Mouse (Mus musculus) C2C12 (cell line): ENCODE measurements at regions not wholly inside any gene's neighbourhood (a gene's known extent, or its start where the extent isn't known, plus 50 kb on each side); places are given as distances from the start of the nearest gene placed in this dataset.

Source experiments
- H3K27me3 ChIP-seq: one replicate; pipeline ENCODE4 v1.6.1; 2011; ENCODE audit not compliant: control insufficient read depth, insufficient read depth, insufficient read length
- H3K36me3 ChIP-seq: one replicate; pipeline ENCODE4 v1.6.1; 2011; ENCODE audit not compliant: control insufficient read depth, insufficient read depth
- H3K4me3 ChIP-seq: one replicate; pipeline ENCODE4 v1.5.1; 2011; ENCODE audit warnings: mild to moderate bottlenecking, control low read depth; ENCODE audit not compliant: poor library complexity, insufficient read depth, severe bottlenecking
- H3K79me2 ChIP-seq: one replicate; pipeline ENCODE4 v1.6.1; 2011; ENCODE audit not compliant: control insufficient read depth, insufficient read depth
- H3K79me3 ChIP-seq: one replicate; pipeline ENCODE4 v1.6.1; 2011; ENCODE audit warnings: low read depth, control low read depth
- H3ac ChIP-seq: one replicate; pipeline ENCODE3; 2011; ENCODE audit warnings: low read depth; ENCODE audit not compliant: control insufficient read depth, insufficient read length
- CEBPB ChIP-seq: IDR thresholded peaks from one replicate; pipeline ENCODE4 v1.6.1; 2011; ENCODE audit warnings: low read depth, mild to moderate bottlenecking, control low read depth, moderate library complexity
- CTCF ChIP-seq: IDR thresholded peaks from one replicate; pipeline ENCODE4 v1.5.1; 2011; ENCODE audit not compliant: control insufficient read depth, insufficient read depth, insufficient read length
- FOSL1 ChIP-seq: IDR thresholded peaks from one replicate; pipeline ENCODE4 v1.8.0; 2011; ENCODE audit warnings: mild to moderate bottlenecking, low read length; ENCODE audit not compliant: poor library complexity, insufficient read depth, severe bottlenecking
- MAX ChIP-seq: IDR thresholded peaks from one replicate; pipeline ENCODE4 v1.6.1; 2011; ENCODE audit warnings: mild to moderate bottlenecking, control low read depth
- MYOD1 ChIP-seq: IDR thresholded peaks from one replicate; pipeline ENCODE4 v1.6.1; 2011; ENCODE audit warnings: low read depth; ENCODE audit not compliant: control insufficient read depth, insufficient read length
- MYOG ChIP-seq: IDR thresholded peaks from one replicate; pipeline ENCODE4 v1.6.1; 2011; ENCODE audit not compliant: control insufficient read depth, insufficient read length; ENCODE audit errors: extremely low read depth
- USF1 ChIP-seq: IDR thresholded peaks from one replicate; pipeline ENCODE4 v1.6.1; 2011; ENCODE audit warnings: low read depth, mild to moderate bottlenecking, control low read depth, moderate library complexity

DNA sequence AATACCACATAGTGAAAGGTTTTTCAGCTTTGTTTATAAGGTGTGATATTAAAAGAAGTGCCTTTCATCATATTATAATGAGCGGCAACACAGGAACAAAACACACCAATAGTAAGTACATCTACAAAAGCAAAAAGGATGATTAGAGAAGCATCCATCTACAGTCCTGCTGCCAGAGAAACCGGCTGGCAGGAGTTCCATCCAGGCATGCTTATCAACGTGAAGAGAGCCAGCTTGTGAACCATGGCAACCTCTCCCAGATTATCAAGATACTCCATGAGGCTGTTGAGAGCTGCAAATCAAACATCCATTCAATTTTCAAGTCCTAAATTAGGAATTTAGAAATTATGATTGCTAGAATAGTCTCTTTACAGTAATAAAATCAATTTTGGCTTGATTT, 590.1 kb downstream of the Kctd12 start:
- Histone ChIP-seq H3K27me3 (no peaks in the 10 kb centered on the region), H3K79me3 (no peaks in the 10 kb centered on the region), H3K36me3 (no peaks in the 10 kb centered on the region), H3ac (no peak overlapping the region), H3K79me2 (no peaks in the 10 kb centered on the region), H3K4me3 (no peak overlapping the region)
- TF ChIP-seq MYOD1: no peak
- TF ChIP-seq CEBPB: no peak
- no peak for TF ChIP-seq CTCF
- TF ChIP-seq MYOG: no peak
- no peak for TF ChIP-seq MAX
- TF ChIP-seq FOSL1: no peak
- TF ChIP-seq USF1: no peak

DNA sequence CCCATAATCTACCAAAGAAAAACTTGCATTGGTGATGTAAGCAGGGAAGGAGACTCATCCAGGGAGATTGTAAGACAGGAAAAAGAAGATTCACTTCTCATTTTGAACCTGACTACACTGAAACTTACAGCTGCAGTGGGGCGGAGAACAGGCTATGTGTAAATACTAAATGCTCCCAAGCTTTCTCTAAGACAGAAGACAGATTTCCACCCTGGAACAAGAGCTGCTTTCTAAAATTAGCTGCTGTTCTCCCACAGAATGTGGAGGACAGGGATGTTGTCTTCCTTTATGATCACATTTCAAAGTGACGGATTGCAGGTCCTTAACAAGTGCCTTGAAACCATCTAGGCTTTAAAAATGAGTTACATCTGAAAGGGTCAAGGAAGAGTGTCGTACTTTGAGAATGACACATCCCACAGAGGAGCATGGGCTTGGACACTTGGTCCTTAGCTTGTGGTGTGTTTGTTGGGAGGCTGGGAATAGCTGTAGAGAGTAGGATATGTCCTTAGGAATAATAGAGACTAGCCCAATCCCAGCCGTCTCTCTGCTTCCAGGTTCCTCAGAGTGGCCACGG, 609.4 kb downstream of the Kctd12 start:
- H3K79me3 ChIP-seq: no peaks in the 10 kb centered on the region
- no peaks in the 10 kb centered on the region for H3K36me3 ChIP-seq
- TF ChIP-seq FOSL1 (no peak), MYOD1 (no peak), CTCF (no peak), MAX (no peak), MYOG (no peak), USF1 (no peak), CEBPB (no peak)
- no peaks in the 10 kb centered on the region for H3K79me2 ChIP-seq
- H3K27me3 ChIP-seq: no peaks in the 10 kb centered on the region
- H3K4me3 ChIP-seq: no peak overlapping the region
- H3ac ChIP-seq: no peak overlapping the region

DNA sequence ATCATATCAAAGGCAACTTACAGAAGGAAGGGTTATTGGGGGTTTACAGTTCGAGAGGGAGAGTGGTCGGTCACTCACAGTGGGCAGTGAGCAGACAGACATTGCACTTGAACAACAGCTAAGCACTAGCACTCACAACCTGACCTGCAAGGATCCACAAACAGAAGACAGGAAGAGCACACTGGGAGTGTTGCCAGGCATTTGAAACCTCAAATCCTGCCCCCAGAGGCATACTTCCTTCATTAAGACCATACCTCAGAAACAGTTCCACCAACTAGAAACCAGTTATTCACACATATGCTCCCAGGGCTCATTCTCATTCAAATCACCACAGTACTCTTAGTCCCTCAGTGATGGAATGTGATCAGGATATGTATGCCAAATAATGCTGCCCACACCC, 620.8 kb downstream of the Kctd12 start:
- Histone ChIP-seq H3ac (no peak overlapping the region), H3K79me2 (no peaks in the 10 kb centered on the region), H3K4me3 (no peak overlapping the region), H3K36me3 (no peaks in the 10 kb centered on the region), H3K27me3 (no peaks in the 10 kb centered on the region), H3K79me3 (no peaks in the 10 kb centered on the region)
- no peak for TF ChIP-seq CEBPB
- no peak for TF ChIP-seq MYOG
- no peak for TF ChIP-seq USF1
- TF ChIP-seq CTCF: no peak
- no peak for TF ChIP-seq FOSL1
- no peak for TF ChIP-seq MAX
- no peak for TF ChIP-seq MYOD1

DNA sequence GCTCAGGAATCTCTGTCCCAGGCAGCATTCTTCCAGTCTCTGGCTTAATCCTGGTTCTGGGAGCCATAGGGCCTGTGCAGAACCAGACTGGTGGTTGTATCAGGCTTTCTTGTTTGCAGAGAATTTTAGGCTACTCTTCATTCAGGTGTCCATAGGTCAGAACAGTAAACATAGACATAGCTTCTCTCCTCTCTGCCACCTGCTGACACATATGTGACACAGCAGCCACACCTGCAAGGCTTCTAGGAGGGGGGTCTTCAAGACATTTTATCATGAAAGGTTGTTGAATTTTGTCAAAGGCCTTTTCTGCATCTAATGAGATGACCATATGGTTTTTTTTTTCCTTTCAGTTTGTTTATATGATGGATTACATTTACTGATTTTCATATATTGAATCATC, 599.7 kb downstream of the Lmo7 start:
- H3K36me3 ChIP-seq: no peaks in the 10 kb centered on the region
- no peaks in the 10 kb centered on the region for H3K79me3 ChIP-seq
- no peaks in the 10 kb centered on the region for H3K79me2 ChIP-seq
- no peaks in the 10 kb centered on the region for H3K27me3 ChIP-seq
- H3K4me3 ChIP-seq: no peak overlapping the region
- no peak for TF ChIP-seq MYOD1
- no peak for TF ChIP-seq MYOG
- TF ChIP-seq CEBPB: no peak
- TF ChIP-seq CTCF: no peak
- no peak for TF ChIP-seq USF1
- TF ChIP-seq FOSL1: no peak
- no peak for TF ChIP-seq MAX
- no peak overlapping the region for H3ac ChIP-seq

DNA sequence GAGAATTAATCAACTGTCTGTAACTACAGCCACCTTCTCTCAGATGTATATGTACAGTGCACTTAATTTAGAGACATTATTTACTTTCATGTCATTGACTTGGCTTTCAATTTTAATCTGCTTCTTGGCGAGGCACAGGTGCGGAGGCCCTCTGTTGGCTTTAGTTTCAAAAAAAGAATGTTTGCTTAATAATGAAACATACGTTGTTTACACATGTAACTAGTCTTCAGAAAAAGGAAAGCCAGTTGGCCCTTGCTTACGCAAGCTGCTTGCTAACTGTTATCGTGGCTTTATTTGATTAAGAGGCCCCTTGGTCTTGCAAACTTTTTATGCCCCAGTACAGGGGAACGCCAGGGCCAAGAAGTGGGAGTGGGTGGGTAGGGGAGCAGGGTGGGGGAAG, 576.6 kb downstream of the Lmo7 start:
- Histone ChIP-seq H3K4me3 (no peak overlapping the region), H3K79me2 (no peaks in the 10 kb centered on the region), H3K27me3 (no peaks in the 10 kb centered on the region), H3K36me3 (no peaks in the 10 kb centered on the region), H3ac (no peak overlapping the region), H3K79me3 (no peaks in the 10 kb centered on the region)
- TF ChIP-seq CEBPB: no peak
- TF ChIP-seq MAX: no peak

DNA sequence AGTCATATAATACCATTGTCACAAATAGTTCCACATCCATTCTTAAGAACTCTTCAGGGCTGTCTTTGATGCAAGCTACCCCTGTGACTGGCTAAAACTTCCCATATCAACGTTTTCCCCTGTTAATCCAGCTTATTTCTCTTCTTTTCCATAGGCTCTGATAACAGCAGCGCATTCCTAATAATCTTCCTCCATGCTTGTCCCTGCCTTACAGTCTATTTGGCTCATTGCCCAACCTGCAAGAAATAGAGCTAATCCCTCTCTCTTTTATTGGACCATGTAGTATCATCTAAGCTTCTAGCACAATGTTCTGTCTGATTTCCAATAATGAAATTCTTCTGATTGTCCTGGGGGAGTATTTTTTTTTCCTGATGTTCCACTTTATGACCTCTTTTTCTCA, 573.1 kb downstream of the Lmo7 start:
- no peaks in the 10 kb centered on the region for H3K79me2 ChIP-seq
- no peak for TF ChIP-seq MAX
- TF ChIP-seq USF1: no peak
- no peak for TF ChIP-seq MYOD1
- TF ChIP-seq FOSL1: no peak
- TF ChIP-seq CEBPB: no peak
- TF ChIP-seq CTCF: no peak
- no peak for TF ChIP-seq MYOG
- H3K4me3 ChIP-seq: no peak overlapping the region
- H3K36me3 ChIP-seq: no peaks in the 10 kb centered on the region
- H3K27me3 ChIP-seq: no peaks in the 10 kb centered on the region
- no peak overlapping the region for H3ac ChIP-seq
- H3K79me3 ChIP-seq: no peaks in the 10 kb centered on the region
